Mouse (Mus musculus) MEL (cell line): ENCODE measurements around the gene Mtmr4.

ENCODE experiments used
- BHLHE40 ChIP-seq: IDR thresholded peaks from 2 replicates; pipeline ENCODE4 v1.6.1; 2012; ENCODE audit warnings: low read depth, mild to moderate bottlenecking, inconsistent platforms, low read length, improper control_type of control experiment, borderline replicate concordance
- CTCF ChIP-seq, 3 experiments: IDR thresholded peaks in 2 of 3; conservative IDR thresholded peaks in 1 of 3; 2 replicates each; pipeline ENCODE4 v1.5.1; 2011 to 2012; ENCODE audit warnings: low read length in 3 of 3, low read depth in 2 of 3, mild to moderate bottlenecking in 2 of 3, improper control_type of control experiment in 1 of 3, inconsistent platforms in 1 of 3, mixed read lengths in 1 of 3, moderate library complexity in 1 of 3; ENCODE audit not compliant: control insufficient read depth in 1 of 3, insufficient read depth in 1 of 3, poor library complexity in 1 of 3, severe bottlenecking in 1 of 3
- E2F4 ChIP-seq: IDR thresholded peaks from 2 replicates; pipeline ENCODE4 v1.6.1; 2011; ENCODE audit warnings: low read depth, low read length, improper control_type of control experiment, borderline replicate concordance
- KAT2A ChIP-seq: conservative IDR thresholded peaks from 2 replicates; pipeline ENCODE4 v1.6.1; 2012; ENCODE audit warnings: low read depth, low read length, improper control_type of control experiment, inconsistent platforms
- MAFK ChIP-seq: IDR thresholded peaks from 2 replicates; pipeline ENCODE4 v1.6.1; 2011; ENCODE audit warnings: low read depth, mild to moderate bottlenecking, low read length, improper control_type of control experiment, borderline replicate concordance
- POLR2A ChIP-seq, 2 experiments: IDR thresholded peaks; 2 replicates each; pipeline ENCODE4 v1.6.1; 2011 to 2012; ENCODE audit warnings: low read length in 2 of 2, mild to moderate bottlenecking in 2 of 2, control low read depth in 1 of 2, improper control_type of control experiment in 1 of 2, low read depth in 1 of 2, moderate library complexity in 1 of 2; ENCODE audit not compliant: control insufficient read depth in 1 of 2, insufficient read depth in 1 of 2, poor library complexity in 1 of 2
- SMC3 ChIP-seq: IDR thresholded peaks from 2 replicates; pipeline ENCODE4 v1.6.1; 2011; ENCODE audit warnings: low read depth, low read length, improper control_type of control experiment
- TBP ChIP-seq: IDR thresholded peaks from 2 replicates; pipeline ENCODE4 v1.8.0; 2011; ENCODE audit warnings: low read depth, low read length, improper control_type of control experiment
- USF1 ChIP-seq: IDR thresholded peaks from 2 replicates; pipeline ENCODE4 v1.6.1; 2014; ENCODE audit warnings: low read depth, mild to moderate bottlenecking, inconsistent platforms, low read length, improper control_type of control experiment, moderate library complexity

- TF ChIP-seq SMC3 (no peak), BHLHE40 (no peak), E2F4 (no peak), KAT2A (no peak), CTCF (IDR thresholded peaks at IDR 0.05 in 2 of 3, conservative IDR thresholded peaks at IDR 0.05 in 1 of 3; ENCODE audit: control insufficient read depth in 1 of 3, insufficient read depth in 1 of 3, low read depth in 2 of 3, low read length in 3 of 3, poor library complexity in 1 of 3, severe bottlenecking in 1 of 3) (no peak), USF1 (no peak), MAFK (no peak), TBP (no peak), POLR2A (IDR thresholded peaks at IDR 0.05; ENCODE audit: control insufficient read depth in 1 of 2, insufficient read depth in 1 of 2, low read depth in 1 of 2, low read length in 2 of 2, poor library complexity in 1 of 2) (no peak)
Observed at GRCm38 (mm10) chr11:87615952-87616351, 24.0 kb downstream of the Mtmr4 start.
